14 mouse cellular contexts compared by ENCODE assay signal in genomic region chr6:114714654-114715053, GRCm38 (mm10).
DNase-seq lines count a peak whose midpoint lies in the region; ATAC-seq lines count a peak whose summit lies in the region.
"Had no signal": no experiment of that assay in that cellular context is flagged by ENCODE, and none has a peak within 500 bp of the region (broad histone marks: within the 10 kb centered on the region; RNA-seq: fewer than 3 reads in every experiment).

No protein-coding gene starts in this region.

- H3K27me3 ChIP-seq in heart, embryonic 10.5 days (ENCODE audit: insufficient read depth, poor library complexity, severe bottlenecking), result no peaks in the 10 kb centered on the region; the same call in 1 of the 2 replicates
- H3K27me3 ChIP-seq in neural tube, embryonic 15.5 days (replicated peaks), result no peaks in the 10 kb centered on the region
- H3K27me3 ChIP-seq in limb, embryonic 12.5 days, result no peaks in the 10 kb centered on the region
- H3K27me3 ChIP-seq in intestine, embryonic 15.5 days (replicated peaks), result no peaks in the 10 kb centered on the region
- H3K27me3 ChIP-seq: Patski had no signal

- no peak overlapping the region for H3K4me2 ChIP-seq in neural tube, embryonic 15.5 days
- no peak overlapping the region for H3K4me2 ChIP-seq in limb, embryonic 12.5 days
- no peak overlapping the region for H3K4me2 ChIP-seq in intestine, embryonic 15.5 days (replicated peaks)
- H3K4me2 ChIP-seq: heart, embryonic 11.5 days had no signal

- H3K36me3 ChIP-seq in heart, embryonic 10.5 days, result 0 out of 2 replicates have a peak, but pooled peaks cover 4% of the 10 kb centered on the region
- H3K36me3 ChIP-seq in neural tube, embryonic 15.5 days, result peaks cover 4% of the 10 kb centered on the region; the same call in 1 of the 2 replicates
- no peaks in the 10 kb centered on the region for H3K36me3 ChIP-seq in limb, embryonic 12.5 days
- no peaks in the 10 kb centered on the region for H3K36me3 ChIP-seq in intestine, embryonic 15.5 days

- peak overlapping the region; percentile 56 for H3K27ac ChIP-seq in heart, embryonic 10.5 days
- H3K27ac ChIP-seq in neural tube, embryonic 15.5 days (replicated peaks), result peak overlapping the region; percentile 23; the same call in 1 of the 2 replicates
- peak overlapping the region; percentile 67 for H3K27ac ChIP-seq in limb, embryonic 12.5 days
- no peak overlapping the region; the same call in 1 of the 2 replicates for H3K27ac ChIP-seq in intestine, embryonic 15.5 days

- H3K9ac ChIP-seq in neural tube, embryonic 15.5 days (replicated peaks), result no peak overlapping the region
- H3K9ac ChIP-seq in limb, embryonic 12.5 days (replicated peaks), result no peak overlapping the region
- H3K9ac ChIP-seq in intestine, embryonic 15.5 days, result no peak overlapping the region
- H3K9ac ChIP-seq: liver, postnatal 0 days had no signal

- peaks cover 56% of the 10 kb centered on the region for H3K4me1 ChIP-seq in heart, embryonic 10.5 days
- peaks cover 25% of the 10 kb centered on the region for H3K4me1 ChIP-seq in neural tube, embryonic 15.5 days
- H3K4me1 ChIP-seq in limb, embryonic 12.5 days (replicated peaks), result peaks cover 58% of the 10 kb centered on the region
- peaks cover 22% of the 10 kb centered on the region for H3K4me1 ChIP-seq in intestine, embryonic 15.5 days (replicated peaks)

- intact Hi-C loops in heart, postnatal 36 days (cut with DNase I), result no loop called here
- intact Hi-C loops in left cerebral cortex, postnatal 4 days (cut with DNase I), result no loop called here

- H3K4me3 ChIP-seq in heart, embryonic 10.5 days, result no peak overlapping the region
- no peak overlapping the region for H3K4me3 ChIP-seq in neural tube, embryonic 15.5 days (replicated peaks)
- H3K4me3 ChIP-seq in limb, embryonic 12.5 days (replicated peaks), result no peak overlapping the region
- H3K4me3 ChIP-seq in intestine, embryonic 15.5 days (replicated peaks), result no peak overlapping the region
- H3K4me3 ChIP-seq: gastrocnemius, adult 2 months had no signal

- H3K9me3 ChIP-seq in heart, embryonic 10.5 days, result no peaks in the 10 kb centered on the region
- H3K9me3 ChIP-seq in neural tube, embryonic 15.5 days (replicated peaks), result no peaks in the 10 kb centered on the region
- no peaks in the 10 kb centered on the region for H3K9me3 ChIP-seq in limb, embryonic 12.5 days
- no peaks in the 10 kb centered on the region for H3K9me3 ChIP-seq in intestine, embryonic 15.5 days

- DNase-seq in heart, embryonic 10.5 days (ENCODE audit: low spot score), result no peak
- no peak for DNase-seq in heart, postnatal 36 days
- no peak for DNase-seq in neural tube, embryonic 10.5 days (ENCODE audit: extremely low spot score, low spot score)
- no peak for DNase-seq in thymus, postnatal 14 days
- DNase-seq in left cerebral cortex, postnatal 4 days, result no peak
- DNase-seq: cerebellum, adult 11-12 months; gastrocnemius, adult 2 months; liver, postnatal 0 days; right cerebral cortex, postnatal 25 days had no signal

- 42% methylated on average over 5 of the region's 5 CpGs for WGBS in heart, embryonic 10.5 days
- 27% methylated on average over 5 of the region's 5 CpGs for WGBS in neural tube, embryonic 15.5 days
- WGBS in limb, embryonic 12.5 days, result 37% methylated on average over 5 of the region's 5 CpGs
- 38% methylated on average over 5 of the region's 5 CpGs for WGBS in intestine, embryonic 15.5 days

- ATAC-seq in neural tube, embryonic 15.5 days (ENCODE audit: low FRiP score), result no peak; the same call in 1 of the 2 replicates
- no peak for ATAC-seq in limb, embryonic 12.5 days (ENCODE audit: insufficient number of reproducible peaks, insufficient read depth, low FRiP score, low TSS enrichment, low read depth)
- ATAC-seq in intestine, embryonic 15.5 days, result no peak
- ATAC-seq: liver, postnatal 0 days; Patski had no signal
